In genomic region chrX:160501687-160502047, GRCm38 (mm10) we compare ENCODE assay signal across 8 mouse cellular contexts. TPM values are rescaled to one million over a fixed set of nuclear protein-coding genes. Genes with fewer than 3 reads are reported as not detected.
DNase-seq lines count a peak whose midpoint lies in the region; ATAC-seq and TF ChIP-seq lines count a peak whose summit lies in the region.

No protein-coding gene starts in this region.

- no peak for TF ChIP-seq CTCF in gastrocnemius, adult 2 months (IDR thresholded peaks at IDR 0.05)
- TF ChIP-seq CTCF in E14TG2a.4 (conservative IDR thresholded peaks at IDR 0.05; ENCODE audit: low read length), result no peak

- intact Hi-C loops in gastrocnemius, adult 2 months (cut with DNase I), result loop anchor here (10.0 kb wide), 1 partner anchor 263 kb away; the partner anchor contains the start of gene Rs1
- intact Hi-C loops in gastrocnemius, postnatal 36 days (cut with DNase I), result no loop called here

- no peaks in the 10 kb centered on the region for H3K36me3 ChIP-seq in E14TG2a.4 (ENCODE audit: insufficient read depth, low read length)

- H3K9me3 ChIP-seq in E14TG2a.4 (ENCODE audit: low read length), result no peaks in the 10 kb centered on the region

- no peak for DNase-seq in gastrocnemius, adult 2 months
- no peak for DNase-seq in gastrocnemius, postnatal 36 days
- no peak for DNase-seq in cerebellum, postnatal 36 days
- no peak for DNase-seq in gastrocnemius, adult 18-20 months (ENCODE audit: low spot score)
- DNase-seq in adrenal gland, adult 18-20 months (ENCODE audit: low spot score in 2 of 2), result no peak

- H3K4me1 ChIP-seq in E14TG2a.4 (replicated peaks; ENCODE audit: low read depth, low read length), result peaks cover 4% of the 10 kb centered on the region

- peak overlapping the region; percentile 87 for H3K4me3 ChIP-seq in gastrocnemius, adult 2 months
- peak overlapping the region; percentile 85 for H3K4me3 ChIP-seq in E14TG2a.4 (replicated peaks; ENCODE audit: low read length)

- no peaks in the 10 kb centered on the region for H3K27me3 ChIP-seq in E14TG2a.4 (ENCODE audit: insufficient read depth, low read length)

- peak; percentile 18; the same call in 1 of the 2 replicates for ATAC-seq in granulocyte monocyte progenitor cell, adult 5-6 weeks (replicated peaks; ENCODE audit: poor library complexity, severe bottlenecking)
- peak; percentile 51 for ATAC-seq in megakaryocyte, adult 5-6 weeks (ENCODE audit: poor library complexity, severe bottlenecking)

- H3K27ac ChIP-seq in gastrocnemius, adult 2 months, result peak overlapping the region; percentile 94

RNA-seq across cellular contexts. Expression of gene Phka2, which starts 0.3 kb away (rescaled TPM):
- total RNA-seq in gastrocnemius, adult 2 months (2021), result 1 to 10 TPM; 5.7 to 6.2 TPM
- 1 to 10 TPM; 4.0 to 6.3 TPM for total RNA-seq in gastrocnemius, postnatal 36 days (2021)
- total RNA-seq in granulocyte monocyte progenitor cell, adult 5-6 weeks (2014; fragmentation: Nextera tagmentation), result 80.9 and 102 TPM in 2 replicates
- total RNA-seq in granulocyte monocyte progenitor cell, adult 5-6 weeks (2017), result 60.4 and 69.2 TPM in 2 replicates
- total RNA-seq in megakaryocyte, adult 5-6 weeks (2015), result 48.3 and 53.8 TPM in 2 replicates
- 42.5 and 50.9 TPM in 2 replicates for total RNA-seq in megakaryocyte, adult 5-6 weeks (2017)
- total RNA-seq in gastrocnemius, adult 18-20 months (2021), result 1 to 10 TPM; 4.0 to 4.8 TPM
- 10 to 100 TPM; 29.3 to 33.7 TPM for total RNA-seq in adrenal gland, adult 18-20 months (2021)

Comparison
In these comparisons a context has a peak if more than half of its experiments do, and no peak if none do; other contexts are left out.
1. RNA of gene Phka2, which starts 0.3 kb away (total RNA-seq): 60.4 to 102 TPM in granulocyte monocyte progenitor cell, adult 5-6 weeks, 42.5 to 53.8 TPM in megakaryocyte, adult 5-6 weeks and 29.3 to 33.7 TPM in adrenal gland, adult 18-20 months; 4.0 to 6.3 TPM in gastrocnemius, postnatal 36 days, 5.7 to 6.2 TPM in gastrocnemius, adult 2 months and 4.0 to 4.8 TPM in gastrocnemius, adult 18-20 months; every median in the first group is over 4 times any median in the second.